Mouse (Mus musculus) skeletal muscle tissue, adult 2 months (tissue): ENCODE results near the gene Syndig1l.
A peak's percentile ranks its signal among the peaks of the same experiment; 100 is the strongest.

Experiments
- DNase-seq: peaks from one replicate; pipeline ENCODE4 v3.0.0-alpha.2; 2012; ENCODE audit warnings: low read depth, low spot score

Gene Syndig1l

DNA sequence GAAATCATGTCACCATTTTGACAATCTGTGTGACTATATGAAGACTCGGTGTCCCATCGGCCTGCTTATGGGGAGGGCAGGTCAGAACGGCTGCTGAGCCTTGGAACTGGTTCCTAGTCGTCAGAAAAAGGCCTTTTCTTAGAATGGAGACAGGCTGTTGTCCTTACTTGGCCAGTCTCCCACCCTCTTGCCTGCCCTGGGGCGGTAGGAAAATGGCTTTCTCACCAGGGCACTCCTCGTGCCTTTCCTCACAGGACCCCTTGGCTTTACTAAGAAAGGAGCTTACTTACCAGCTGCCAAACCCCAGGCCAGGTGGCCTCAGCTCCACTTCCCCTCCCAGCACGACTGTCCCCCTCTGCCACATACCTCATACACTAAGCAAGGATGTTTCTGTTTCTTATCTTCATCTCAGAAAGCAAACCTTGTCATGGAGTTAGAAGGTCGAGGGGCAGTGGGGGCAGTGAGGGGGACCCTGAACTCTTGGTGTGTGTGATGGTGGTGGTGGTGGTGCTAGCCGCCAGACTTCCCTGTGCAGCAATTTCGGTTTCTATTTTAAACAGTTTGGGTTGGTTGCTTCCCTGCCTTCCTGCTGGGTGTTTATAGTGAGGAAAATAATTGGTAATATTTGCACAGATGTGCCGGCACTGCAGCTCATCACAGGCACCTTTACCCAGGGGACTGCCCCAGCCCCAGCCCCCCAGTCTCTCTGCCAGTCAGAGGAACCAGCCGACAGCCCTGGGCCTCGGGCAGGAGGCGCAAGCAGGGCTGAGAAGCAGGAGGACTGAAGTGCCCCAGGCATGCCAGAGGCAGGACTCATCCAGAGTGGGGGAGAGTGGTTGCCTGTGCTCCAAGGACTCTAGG is 23.7 kb downstream of the Syndig1l start:
- no peak for DNase-seq

- no peak for DNase-seq
Observed at GRCm38 (mm10) chr12:84671646-84672045, 27.0 kb downstream of the Syndig1l start.

GRCm38 (mm10) chr12:84670555-84670954 is 28.1 kb downstream of the Syndig1l start:
- no peak for DNase-seq

- DNase-seq = peak; percentile 10
Observed at GRCm38 (mm10) chr12:84653912-84654311, 44.7 kb downstream of the Syndig1l start.

GRCm38 (mm10) chr12:84650234-84650633 is 48.4 kb downstream of the Syndig1l start:
- no peak for DNase-seq

DNA sequence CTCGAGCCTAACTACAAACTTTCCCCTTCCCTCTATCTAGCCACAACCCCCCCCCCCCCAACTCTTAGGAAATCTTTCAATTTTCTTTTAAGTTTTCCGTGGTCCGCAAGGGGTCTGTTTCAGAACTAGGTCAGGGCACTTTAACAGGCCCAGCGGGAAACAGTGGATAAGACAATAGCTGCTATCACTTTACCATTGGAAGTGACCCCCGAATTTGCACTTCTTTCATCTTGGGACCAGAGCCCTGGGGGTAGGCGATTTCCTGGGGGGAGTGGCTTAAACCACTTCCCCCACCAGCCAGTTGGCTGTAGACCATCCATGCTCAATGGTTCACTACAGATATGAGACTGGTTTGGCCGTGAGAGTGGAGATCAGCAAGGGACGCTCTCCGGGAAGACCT is 58.0 kb downstream of the Syndig1l start, which contains the start of gene Vrtn:
Gene Vrtn, plus strand, starts transcription at position 366 of the 400 bp plus-strand sequence.
- DNase-seq = no peak

DNA sequence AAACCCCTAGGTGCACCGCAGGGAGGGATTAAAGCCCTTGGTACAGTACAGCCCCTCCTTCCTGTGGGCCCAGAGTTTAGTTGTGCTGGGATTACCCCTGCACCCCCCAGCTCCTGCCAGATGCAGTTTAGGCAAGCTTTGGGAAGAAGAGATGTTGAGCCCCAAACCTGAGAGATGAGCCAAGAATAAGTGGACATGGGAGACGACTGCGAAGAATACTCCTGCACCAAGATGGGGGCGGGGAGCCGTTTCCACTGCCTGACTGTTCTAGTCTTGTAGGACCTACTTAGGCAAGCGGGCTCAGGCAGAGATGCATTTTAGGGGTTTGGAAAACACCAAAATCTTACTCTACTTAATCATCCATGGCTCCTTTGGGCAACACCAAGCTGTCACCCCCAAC is 58.4 kb downstream of the Syndig1l start:
- no peak for DNase-seq

- no peak for DNase-seq
Observed at GRCm38 (mm10) chr12:84631867-84632266, 66.8 kb downstream of the Syndig1l start.
